In genomic region chr5:44181669-44182068, GRCm38 (mm10) we compare ENCODE assay signal across 8 mouse cellular contexts. TPM values are rescaled to one million over a fixed set of nuclear protein-coding genes. Genes with fewer than 3 reads are reported as not detected.
DNase-seq lines count a peak whose midpoint lies in the region; ATAC-seq and TF ChIP-seq lines count a peak whose summit lies in the region.

No protein-coding gene starts in this region.

- peak; percentile 95 for ATAC-seq in hematopoietic stem cell, adult 5-6 weeks (replicated peaks in 1 of 2; ENCODE audit: insufficient read depth in 1 of 2, low FRiP score in 2 of 2, low TSS enrichment in 1 of 2, low read depth in 1 of 2, poor library complexity in 2 of 2, severe bottlenecking in 2 of 2)
- ATAC-seq in kidney, embryonic 15.5 days (replicated peaks; ENCODE audit: low FRiP score) = no peak
- no peak for ATAC-seq in midbrain, embryonic 16.5 days
- ATAC-seq in forebrain, embryonic 15.5 days (replicated peaks) = no peak

- H3K9me3 ChIP-seq in kidney, embryonic 15.5 days (replicated peaks) = no peaks in the 10 kb centered on the region
- H3K9me3 ChIP-seq in midbrain, embryonic 16.5 days (replicated peaks; ENCODE audit: control insufficient read depth, low read length, poor library complexity, severe bottlenecking) = no peaks in the 10 kb centered on the region
- H3K9me3 ChIP-seq in forebrain, embryonic 15.5 days = no peaks in the 10 kb centered on the region

- no peak for DNase-seq in layer of hippocampus, adult 2 months (ENCODE audit: low spot score in 2 of 2)
- DNase-seq in layer of hippocampus, adult 8-10 months (ENCODE audit: low spot score in 2 of 2) = no peak
- peak; percentile 78 for DNase-seq in lung, postnatal 36 days
- peak; percentile 58 for DNase-seq in thymus, postnatal 0 days (ENCODE audit: low spot score)

- 94% methylated on average over 3 of the region's 3 CpGs for WGBS in kidney, embryonic 15.5 days
- WGBS in midbrain, embryonic 16.5 days = 98% methylated on average over 3 of the region's 3 CpGs
- 89% methylated on average over 3 of the region's 3 CpGs for WGBS in forebrain, embryonic 15.5 days

- no peaks in the 10 kb centered on the region for H3K27me3 ChIP-seq in kidney, embryonic 15.5 days
- no peaks in the 10 kb centered on the region for H3K27me3 ChIP-seq in midbrain, embryonic 16.5 days (ENCODE audit: control insufficient read depth, insufficient read depth, low read depth, low read length)
- no peaks in the 10 kb centered on the region for H3K27me3 ChIP-seq in forebrain, embryonic 15.5 days

- TF ChIP-seq CTCF in layer of hippocampus, adult 2 months (conservative IDR thresholded peaks at IDR 0.05) = no peak

- H3K4me1 ChIP-seq in kidney, embryonic 15.5 days = no peaks in the 10 kb centered on the region
- H3K4me1 ChIP-seq in midbrain, embryonic 16.5 days (ENCODE audit: control insufficient read depth, insufficient read depth, low read length) = no peaks in the 10 kb centered on the region
- no peaks in the 10 kb centered on the region for H3K4me1 ChIP-seq in forebrain, embryonic 15.5 days

- H3K36me3 ChIP-seq in kidney, embryonic 15.5 days = peaks cover 84% of the 10 kb centered on the region
- peaks cover 19% of the 10 kb centered on the region for H3K36me3 ChIP-seq in midbrain, embryonic 16.5 days (ENCODE audit: control insufficient read depth, insufficient read depth, low read length)
- peaks cover 54% of the 10 kb centered on the region for H3K36me3 ChIP-seq in forebrain, embryonic 15.5 days

- no peak overlapping the region for H3K4me2 ChIP-seq in kidney, embryonic 15.5 days
- no peak overlapping the region for H3K4me2 ChIP-seq in midbrain, embryonic 16.5 days (ENCODE audit: low read length)
- H3K4me2 ChIP-seq in forebrain, embryonic 15.5 days (replicated peaks) = no peak overlapping the region

- no peak overlapping the region for H3K4me3 ChIP-seq in layer of hippocampus, adult 2 months
- H3K4me3 ChIP-seq in kidney, embryonic 15.5 days (replicated peaks) = no peak overlapping the region
- no peak overlapping the region for H3K4me3 ChIP-seq in midbrain, embryonic 16.5 days (ENCODE audit: low read depth, low read length)
- H3K4me3 ChIP-seq in forebrain, embryonic 15.5 days = no peak overlapping the region

- H3K27ac ChIP-seq in layer of hippocampus, adult 2 months = peak overlapping the region; percentile 78; the same call in 1 of the 2 replicates
- H3K27ac ChIP-seq in kidney, embryonic 15.5 days = no peak overlapping the region
- H3K27ac ChIP-seq in midbrain, embryonic 16.5 days (ENCODE audit: low read length) = no peak overlapping the region
- H3K27ac ChIP-seq in forebrain, embryonic 15.5 days (replicated peaks) = no peak overlapping the region

- no peak overlapping the region for H3K9ac ChIP-seq in kidney, embryonic 15.5 days
- H3K9ac ChIP-seq in midbrain, embryonic 16.5 days (ENCODE audit: low read depth, low read length) = no peak overlapping the region
- H3K9ac ChIP-seq in forebrain, embryonic 15.5 days (replicated peaks) = no peak overlapping the region

RNA-seq across cellular contexts. Expression of gene Tapt1, which starts 44.8 kb away (rescaled TPM):
- 10 to 100 TPM; 41.3 to 50.2 TPM for total RNA-seq in layer of hippocampus, adult 2 months (2021)
- 10 to 100 TPM; 41.3 to 51.6 (median 46.6) TPM for total RNA-seq in layer of hippocampus, adult 8-10 months (2022)
- total RNA-seq in hematopoietic stem cell, adult 5-6 weeks (2017) = 177 and 217 TPM in 2 replicates
- polyA plus RNA-seq in thymus, postnatal 0 days (2015; fragmentation: Nextera tagmentation; extraction: Ambion mirVana) = 104 and 126 TPM in 2 replicates
- polyA plus RNA-seq in kidney, embryonic 15.5 days (2015; fragmentation: Nextera tagmentation; extraction: Ambion mirVana) = 28.5 and 30.0 TPM in 2 replicates
- polyA plus RNA-seq in midbrain, embryonic 16.5 days (2015; fragmentation: Nextera tagmentation; extraction: Ambion mirVana) = 30.8 and 35.1 TPM in 2 replicates
- 25.8 and 25.9 TPM in 2 replicates for polyA plus RNA-seq in forebrain, embryonic 15.5 days (2015; fragmentation: Nextera tagmentation; extraction: Ambion mirVana)

Comparison
In these comparisons a context has a peak if more than half of its experiments do, and no peak if none do; other contexts are left out.
1. DNase-seq: peak in lung, postnatal 36 days (single experiment) and thymus, postnatal 0 days (single experiment); none in layer of hippocampus, adult 2 months (0 of 2) and layer of hippocampus, adult 8-10 months (0 of 2).
2. ATAC-seq: peak in hematopoietic stem cell, adult 5-6 weeks (2 of 2); none in kidney, embryonic 15.5 days (single experiment), midbrain, embryonic 16.5 days (single experiment) and forebrain, embryonic 15.5 days (single experiment).